Mouse (Mus musculus) spleen, postnatal 14 days (tissue): ENCODE data around the gene St8sia1.

Source experiments
- DNase-seq, 2 experiments: peaks; one replicate each; pipeline ENCODE4 v3.0.0; 2021 to 2022; ENCODE audit warnings: low spot score in 2 of 2

Gene St8sia1

DNA sequence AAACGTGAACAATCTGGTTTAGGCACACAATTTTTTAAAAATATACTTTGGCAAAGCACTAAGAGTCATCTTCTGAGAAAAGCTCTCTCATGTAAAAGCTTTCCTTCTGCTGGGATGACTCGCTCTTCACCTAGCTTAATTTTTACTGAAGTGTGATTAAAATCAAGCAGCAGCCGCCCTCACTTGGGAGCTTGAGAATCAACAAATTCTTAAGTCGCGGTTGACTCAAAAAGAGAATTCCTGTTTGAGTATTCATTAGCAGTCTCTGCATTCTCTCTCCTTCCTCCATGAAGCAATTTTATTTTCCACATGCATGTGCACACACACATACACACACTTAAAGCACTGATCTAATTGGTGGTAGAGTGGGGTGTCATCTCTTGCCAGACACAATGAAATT, 138.8 kb downstream of the St8sia1 start:
- DNase-seq: no peak

- DNase-seq: no peak
Measured at GRCm38 (mm10) chr6:142823008-142823787, 141.1 kb downstream of the St8sia1 start.

DNA sequence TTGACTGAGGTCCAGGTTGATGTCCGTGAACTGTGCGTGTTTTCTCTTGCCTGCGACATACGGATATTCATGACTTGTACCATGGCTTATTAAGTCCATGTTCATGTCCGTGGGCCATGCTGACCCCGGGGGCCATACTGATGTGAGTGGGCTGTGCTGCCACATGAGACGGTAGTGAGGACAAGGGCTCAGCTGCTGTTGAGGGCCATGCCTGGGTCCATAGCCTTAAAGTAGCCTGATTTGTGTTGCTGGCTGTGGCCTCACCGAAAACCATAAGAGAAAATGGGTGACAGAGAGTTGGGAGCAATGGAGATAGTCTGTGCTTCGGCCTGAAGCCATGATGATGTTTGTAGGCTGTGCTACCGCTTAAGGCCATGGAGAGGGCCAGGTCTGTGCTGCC, 145.9 kb downstream of the St8sia1 start:
- DNase-seq: no peak

DNA sequence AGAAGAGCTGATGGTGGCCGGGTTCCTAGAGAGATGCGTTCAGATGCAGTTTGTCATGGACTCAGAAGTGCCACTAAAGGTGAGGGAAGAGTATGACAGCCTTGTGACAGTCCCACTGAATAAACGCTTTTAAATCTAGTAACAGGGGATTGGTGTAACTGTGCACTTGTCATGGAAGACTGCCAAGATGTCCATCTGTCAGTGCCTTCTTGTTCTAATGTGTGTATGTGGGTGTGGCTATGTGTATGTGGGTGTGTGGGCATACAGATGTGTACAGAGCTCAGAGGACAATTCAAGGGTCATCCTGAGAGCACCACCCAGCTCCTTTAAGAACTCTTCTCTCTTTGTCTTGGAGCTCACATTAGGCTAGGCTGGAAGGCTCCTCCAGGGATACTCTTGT, 148.7 kb downstream of the St8sia1 start:
- no peak for DNase-seq

DNA sequence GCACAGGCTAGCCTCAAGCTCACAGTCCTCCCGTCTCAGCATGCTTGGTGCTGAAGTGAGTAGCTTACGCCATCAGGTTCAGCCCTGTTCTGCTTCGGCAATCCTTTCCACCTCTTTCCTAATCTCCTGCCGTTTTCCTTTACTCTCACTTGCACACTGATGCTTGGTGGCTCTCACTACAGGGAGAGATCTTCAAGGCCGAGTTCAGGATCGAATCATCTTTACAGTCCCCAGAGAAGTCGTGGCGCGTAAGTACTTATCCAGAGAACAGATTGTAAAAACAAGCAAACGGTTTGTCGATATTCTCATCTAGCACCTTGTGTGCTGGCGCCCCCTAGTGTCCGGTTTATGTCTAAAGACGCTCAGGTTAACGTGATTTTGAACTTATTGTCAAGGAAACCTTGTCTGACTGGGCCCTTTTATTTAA, 149.7 kb downstream of the St8sia1 start:
- DNase-seq: peak; percentile 50 to 67

DNA sequence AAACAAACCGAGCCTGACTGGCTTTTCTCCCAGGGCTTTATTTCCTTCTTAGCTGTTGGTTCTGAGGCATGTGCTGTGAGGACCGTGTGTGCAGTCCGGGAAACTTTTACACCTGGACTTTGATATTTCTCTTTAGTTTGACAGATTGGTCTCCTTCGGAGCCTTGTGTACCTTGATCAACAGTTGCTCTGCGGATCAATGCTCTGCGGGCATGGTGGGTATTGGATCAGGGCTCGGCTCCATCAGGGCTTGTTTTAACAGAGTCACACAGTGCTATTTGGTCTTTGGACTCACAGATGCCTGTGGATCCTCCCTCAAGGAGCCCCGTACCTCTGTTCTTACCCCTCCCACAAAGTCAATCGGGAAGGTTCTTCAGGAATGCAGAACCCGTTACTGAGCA, 150.2 kb downstream of the St8sia1 start:
- DNase-seq: no peak

DNA sequence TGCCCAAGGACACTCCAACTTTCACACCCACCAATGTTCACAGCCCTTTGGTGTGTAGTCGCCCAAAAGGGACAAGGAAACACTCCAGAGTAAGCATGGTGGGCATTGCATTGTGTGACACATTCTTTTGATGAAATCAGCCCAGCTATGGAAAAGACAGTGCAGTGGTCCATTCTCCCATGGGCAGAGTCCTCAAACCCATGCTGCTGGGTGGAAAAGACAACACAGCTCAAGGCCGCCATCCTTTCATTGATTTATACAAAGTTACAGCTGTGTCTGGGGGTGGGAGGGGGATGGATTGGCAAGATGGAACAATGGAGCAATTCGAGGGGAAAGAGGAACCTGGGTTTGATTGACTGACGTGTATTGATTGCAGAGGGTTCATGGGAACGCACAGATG, 151.3 kb downstream of the St8sia1 start:
- DNase-seq: no peak

DNA sequence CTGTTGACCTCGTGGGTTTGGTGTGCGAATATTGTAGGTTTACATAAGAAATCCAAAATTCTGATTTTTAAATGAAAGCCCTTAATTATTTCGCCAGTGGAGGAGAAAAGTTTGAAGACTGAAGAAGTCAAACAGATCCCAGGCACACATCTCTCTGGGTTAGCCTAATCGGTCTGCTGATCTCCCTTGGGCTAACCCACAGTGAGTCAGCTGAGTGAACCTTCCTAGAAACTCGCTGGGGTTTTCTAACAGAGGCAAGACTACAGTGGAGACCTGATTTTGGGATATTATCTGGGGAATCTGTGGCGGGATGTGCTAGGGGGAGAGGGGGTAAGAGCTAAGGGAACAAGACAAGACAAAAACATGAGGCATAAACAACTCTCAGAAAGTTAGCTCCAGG, 154.0 kb downstream of the St8sia1 start:
- no peak for DNase-seq

DNA sequence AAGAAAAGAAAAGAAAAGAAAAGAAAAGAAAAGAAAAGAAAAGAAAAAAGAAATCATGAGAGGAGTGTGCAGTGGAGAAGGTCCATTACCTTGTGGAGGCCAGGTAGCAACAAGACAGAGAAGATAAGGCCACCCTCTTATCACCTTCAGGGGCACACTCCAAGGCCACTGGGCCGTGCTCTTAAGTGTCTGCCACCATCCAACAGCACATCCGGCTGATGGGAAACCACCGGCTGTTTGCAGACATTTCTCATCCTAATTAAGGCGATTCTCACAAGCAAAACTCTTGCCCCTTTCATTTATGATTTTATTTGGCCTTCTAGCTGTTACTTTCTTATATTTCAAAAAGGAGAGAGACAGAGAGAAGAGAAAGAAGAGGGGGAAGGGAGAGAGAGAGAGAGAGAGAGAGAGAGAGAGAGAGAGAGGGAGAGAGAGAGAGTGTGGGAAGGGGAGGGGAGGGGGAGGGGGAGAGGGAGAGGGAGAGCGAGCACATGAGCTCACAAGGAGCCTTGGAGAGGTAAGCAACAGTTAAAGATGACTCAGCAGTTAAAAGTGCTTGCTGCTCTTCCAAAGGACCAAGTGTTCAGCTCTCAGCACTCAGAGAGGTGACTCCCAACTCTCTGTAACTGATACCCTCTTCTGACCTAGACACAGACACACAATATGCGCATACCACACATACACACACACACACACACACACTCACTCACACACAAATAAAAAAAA, 154.7 kb downstream of the St8sia1 start:
- no peak for DNase-seq

GRCm38 (mm10) chr6:142806326-142806725, 157.9 kb downstream of the St8sia1 start:
- no peak for DNase-seq

DNA sequence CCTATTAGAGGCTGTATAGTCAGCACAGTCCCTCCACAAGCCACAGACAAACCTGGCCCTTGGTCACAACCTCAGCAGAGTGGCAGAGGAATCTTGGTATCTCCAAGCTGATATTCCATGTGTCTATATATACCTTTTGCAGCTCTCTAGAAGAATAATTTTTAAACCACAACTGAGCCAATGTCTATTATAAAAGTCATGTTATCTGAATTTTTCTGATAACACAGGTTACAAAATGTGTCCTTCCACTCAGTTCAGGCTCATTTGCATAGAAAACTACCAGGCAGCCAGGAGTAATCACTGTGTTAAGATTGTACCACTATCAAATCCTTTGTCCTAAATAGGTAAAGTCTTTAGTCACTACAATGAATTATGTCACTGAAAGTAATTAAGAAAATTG, 159.8 kb downstream of the St8sia1 start, which contains the start of gene Sult6b2:
Gene Sult6b2 (minus strand): TSS at position 101 of the 400 bp plus-strand sequence.
- no peak for DNase-seq

GRCm38 (mm10) chr6:142802617-142803525, 161.4 kb downstream of the St8sia1 start:
- no peak for DNase-seq

DNA sequence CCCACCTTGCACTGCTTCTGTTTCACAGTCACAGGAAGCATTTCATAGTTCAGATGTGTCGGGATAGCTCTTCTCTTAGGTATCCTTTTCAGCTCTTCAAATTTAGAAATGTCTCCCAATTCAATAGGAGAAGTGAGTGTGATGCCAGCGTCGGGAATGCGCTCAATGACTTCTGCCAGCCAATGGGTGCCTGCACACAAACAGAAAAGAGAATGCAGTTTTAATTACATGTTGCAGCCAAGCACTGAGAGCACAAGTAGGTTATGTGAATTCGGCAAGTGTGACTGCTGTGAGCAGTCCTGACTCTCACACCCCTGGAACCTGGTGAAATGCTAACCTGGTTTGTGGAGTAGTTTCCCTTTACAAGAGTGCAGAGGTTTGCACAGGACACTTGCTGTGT, 162.6 kb downstream of the St8sia1 start:
- no peak for DNase-seq

DNA sequence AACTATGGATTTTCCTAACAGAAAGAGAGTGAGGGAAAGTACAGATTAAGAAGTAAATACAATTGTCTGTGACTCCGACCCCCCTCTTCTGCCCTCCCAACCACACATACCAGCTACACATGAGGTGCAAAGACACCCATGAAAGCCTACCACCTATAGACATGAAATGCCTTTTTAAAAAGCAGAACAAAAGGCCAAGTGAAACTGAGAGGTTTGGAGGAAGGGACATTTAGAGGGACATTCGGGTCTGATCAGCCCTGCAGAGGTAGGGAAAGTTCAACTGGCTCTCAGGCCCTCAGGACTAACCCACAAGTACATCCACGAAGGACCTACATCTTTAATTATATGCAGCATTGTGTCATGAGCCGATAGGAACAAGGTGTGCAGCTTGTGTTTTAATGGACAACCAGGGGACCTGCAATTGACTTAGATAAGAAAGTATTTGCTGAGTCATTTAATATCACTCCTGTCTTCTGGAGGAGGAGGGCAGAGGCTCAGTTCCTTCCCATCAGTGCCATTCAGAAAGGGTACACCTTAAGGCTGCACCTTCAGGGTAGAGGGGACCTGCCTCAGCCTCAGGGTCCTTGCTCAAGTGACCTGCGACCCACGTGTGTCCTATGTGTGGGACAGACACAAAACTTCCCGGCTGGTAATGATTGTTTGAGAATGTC, 164.4 kb downstream of the St8sia1 start:
- DNase-seq: no peak

- no peak for DNase-seq
Measured at GRCm38 (mm10) chr6:142798837-142799236, 165.4 kb downstream of the St8sia1 start.

DNA sequence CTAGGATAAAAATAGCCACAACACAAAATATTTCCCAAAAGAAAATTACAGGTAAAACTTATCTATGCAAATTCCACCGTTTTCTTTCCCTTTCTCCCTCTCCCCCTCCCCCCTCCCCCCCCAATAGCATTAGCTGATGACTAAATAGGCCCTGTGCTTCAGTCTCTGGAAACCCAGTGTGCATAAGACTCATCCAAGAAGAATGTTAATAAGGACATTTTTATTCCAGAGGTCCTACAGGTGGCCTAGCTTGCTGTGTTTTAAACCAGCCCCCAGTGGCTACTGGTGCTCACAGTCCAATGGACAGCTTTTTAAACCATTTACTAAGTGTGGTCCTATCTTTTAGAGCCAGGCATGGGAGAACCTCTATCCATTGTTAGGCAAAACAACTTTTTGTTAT, 166.3 kb downstream of the St8sia1 start:
- no peak for DNase-seq

DNA sequence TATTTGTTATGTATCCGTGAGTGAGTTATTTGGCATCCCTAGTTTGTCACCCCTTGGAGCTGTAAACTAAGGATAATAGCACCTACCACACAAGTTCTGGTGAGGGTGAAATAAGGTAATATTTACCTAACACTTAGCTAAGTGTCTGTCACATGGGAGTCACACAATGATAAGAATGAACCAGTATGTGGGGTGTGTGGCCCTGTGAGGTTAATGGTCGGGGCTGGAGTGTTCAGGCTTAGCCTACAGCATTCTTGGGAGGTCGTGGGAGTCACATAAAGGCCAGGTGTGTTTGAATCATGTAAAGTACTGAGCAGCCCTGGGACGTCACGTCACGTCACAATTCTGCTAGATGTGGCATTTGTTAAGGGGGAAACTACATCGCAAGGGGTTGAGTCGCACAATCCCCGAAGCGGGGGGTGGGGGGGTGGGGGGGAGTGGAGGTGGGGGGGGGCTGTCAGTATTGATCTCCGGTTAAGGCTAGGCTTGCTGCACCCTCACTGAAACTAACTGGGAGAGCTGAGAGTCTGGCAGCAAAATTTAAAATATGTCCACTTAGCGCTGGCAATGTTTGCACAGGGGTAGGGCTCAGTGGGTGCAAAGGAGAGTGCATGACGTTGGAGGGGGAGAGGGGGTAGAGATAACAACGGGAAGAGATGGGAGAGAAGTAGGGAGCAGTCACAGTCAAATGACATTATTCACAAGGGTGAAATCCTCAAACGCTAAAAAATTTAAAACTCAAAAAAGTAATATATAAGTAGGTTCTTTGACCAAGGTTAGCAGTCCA, 168.4 kb downstream of the St8sia1 start:
- DNase-seq: no peak

- no peak for DNase-seq
Measured at GRCm38 (mm10) chr6:142795087-142795486, 169.2 kb downstream of the St8sia1 start.

DNA sequence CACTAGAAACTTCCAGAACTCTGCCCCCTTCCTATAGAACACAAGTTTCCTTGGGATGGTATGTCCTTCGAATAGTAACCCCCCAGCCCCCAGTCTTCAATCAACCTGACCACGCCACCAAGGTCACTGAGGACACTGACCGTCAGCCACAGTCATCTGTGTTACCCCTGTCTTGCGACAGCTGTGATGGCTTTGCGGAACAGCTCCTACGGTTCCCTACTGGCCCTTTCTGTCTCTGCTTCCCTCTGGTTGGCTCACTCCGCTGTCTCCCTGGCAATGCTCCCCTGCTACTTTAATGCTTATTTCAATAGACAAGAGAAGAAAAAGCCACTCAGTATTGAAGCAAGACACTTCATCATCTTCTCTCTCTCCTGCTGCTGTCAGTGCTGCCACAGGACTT, 170.8 kb downstream of the St8sia1 start:
- DNase-seq: no peak

DNA sequence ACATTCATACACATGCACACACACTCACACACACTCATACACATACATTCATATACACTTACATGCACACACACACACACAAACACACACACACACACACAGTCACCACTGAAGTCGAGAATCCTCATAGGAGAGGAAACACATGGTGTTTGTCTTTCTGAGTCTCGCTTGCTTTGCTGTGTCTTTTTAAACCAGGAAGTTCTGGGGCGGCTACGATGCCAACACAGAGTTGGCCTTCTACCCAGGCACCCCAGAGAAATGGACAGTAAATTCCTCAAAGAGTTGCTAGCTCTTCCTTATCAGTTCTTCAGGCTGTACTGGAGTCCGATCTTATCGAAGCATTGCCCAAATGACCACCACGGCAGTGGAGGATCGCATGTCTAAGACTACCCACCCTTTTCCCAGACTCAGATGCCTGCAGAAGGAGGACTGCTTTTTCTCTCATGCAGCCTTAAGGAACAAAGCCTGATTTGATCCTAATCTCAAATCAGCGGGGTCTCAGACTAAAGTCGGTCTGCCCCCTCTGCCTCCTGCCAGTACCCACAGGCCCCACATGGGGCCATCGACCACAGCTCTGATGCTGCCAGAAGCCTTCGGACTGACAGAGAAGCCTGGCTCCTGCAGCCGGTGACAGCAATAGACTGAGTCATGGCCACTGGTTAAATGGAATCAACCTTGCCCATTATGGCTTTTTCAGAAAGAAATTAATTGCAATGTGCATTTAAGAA, 171.8 kb downstream of the St8sia1 start:
- DNase-seq: no peak
